ENCODE assay signal across 29 mouse cellular contexts in the genomic region with DNA sequence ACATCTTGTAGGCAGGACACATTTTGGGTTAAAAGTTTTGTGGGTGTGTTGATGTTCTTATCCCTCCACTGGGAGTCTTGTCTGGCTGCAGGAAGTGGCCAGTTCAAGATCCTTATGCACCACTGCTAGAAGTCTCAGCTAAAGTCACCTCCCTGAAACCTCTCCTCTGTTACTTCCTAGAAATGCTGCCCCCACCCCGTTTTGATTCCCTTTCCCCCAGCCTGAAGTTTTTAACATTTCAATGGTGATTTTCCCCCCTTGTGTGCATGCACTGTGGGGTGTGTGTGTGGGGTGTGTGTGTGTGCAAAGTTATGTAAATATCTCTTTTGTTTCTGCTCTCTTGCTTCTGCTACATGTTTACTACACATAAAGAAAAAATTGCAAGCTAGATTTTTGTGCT. TPM values are rescaled to one million over a fixed set of nuclear protein-coding genes. Genes with fewer than 3 reads are reported as not detected.
"Had no signal": no experiment of that assay in that cellular context is flagged by ENCODE, and none has a peak within 500 bp of the region (broad histone marks: within the 10 kb centered on the region; RNA-seq: fewer than 3 reads in every experiment).

No protein-coding gene starts in this region.

- H3K9me3 ChIP-seq: heart, embryonic 12.5 days; hindbrain, embryonic 10.5 days; hindbrain, embryonic 12.5 days; intestine, embryonic 15.5 days; limb, embryonic 10.5 days; limb, embryonic 12.5 days; liver, embryonic 13.5 days; liver, embryonic 15.5 days had no signal

- H3K4me1 ChIP-seq: hindbrain, embryonic 10.5 days; hindbrain, embryonic 12.5 days; intestine, embryonic 15.5 days; limb, embryonic 10.5 days; limb, embryonic 12.5 days; liver, embryonic 13.5 days; liver, embryonic 15.5 days had no signal

- H3K27ac ChIP-seq: heart, adult 2 months; hindbrain, embryonic 10.5 days; hindbrain, embryonic 12.5 days; hindbrain, embryonic 14.5 days; intestine, embryonic 15.5 days; layer of hippocampus, adult 2 months; left cerebral cortex, adult 2 months; limb, embryonic 10.5 days; limb, embryonic 12.5 days; liver, embryonic 13.5 days; liver, embryonic 15.5 days had no signal

- H3K27me3 ChIP-seq: heart, embryonic 12.5 days; hindbrain, embryonic 12.5 days; intestine, embryonic 15.5 days; limb, embryonic 12.5 days; liver, embryonic 13.5 days; liver, embryonic 15.5 days had no signal

- H3K36me3 ChIP-seq: heart, embryonic 12.5 days; hindbrain, embryonic 10.5 days; hindbrain, embryonic 12.5 days; intestine, embryonic 15.5 days; limb, embryonic 10.5 days; limb, embryonic 12.5 days; liver, embryonic 13.5 days; liver, embryonic 15.5 days had no signal

- H3K4me3 ChIP-seq: heart, adult 2 months; heart, embryonic 12.5 days; hindbrain, embryonic 10.5 days; hindbrain, embryonic 12.5 days; intestine, embryonic 15.5 days; layer of hippocampus, adult 2 months; left cerebral cortex, adult 2 months; limb, embryonic 10.5 days; limb, embryonic 12.5 days; liver, embryonic 13.5 days; liver, embryonic 15.5 days had no signal

- DNase-seq: gastrocnemius, postnatal 14 days; gastrocnemius, postnatal 36 days; heart, adult 2 months; heart, postnatal 10 days; heart, postnatal 4 days; kidney, adult 18-20 months; kidney, adult 8-10 months; kidney, postnatal 10 days; kidney, postnatal 25 days; kidney, postnatal 4 days; liver; liver, embryonic 13.5 days; liver, postnatal 0 days had no signal

RNA-seq across cellular contexts. Expression of a gene that starts 4.4 kb away (rescaled TPM):
- polyA plus RNA-seq: heart, embryonic 12.5 days; heart, embryonic 14.5 days; hindbrain, embryonic 10.5 days; hindbrain, embryonic 12.5 days; kidney, embryonic 14.5 days; limb, embryonic 10.5 days; liver, embryonic 13.5 days; liver, embryonic 15.5 days; liver, postnatal 0 days had no signal

RNA-seq across cellular contexts. Expression of a gene that starts 23.2 kb away (rescaled TPM):
- polyA plus RNA-seq: heart, adult 2 months; heart, embryonic 12.5 days; heart, embryonic 14.5 days; hindbrain, embryonic 10.5 days; hindbrain, embryonic 12.5 days; hindbrain, embryonic 14.5 days; hindbrain, embryonic 16.5 days; kidney, embryonic 14.5 days; kidney, embryonic 16.5 days; limb, embryonic 10.5 days; limb, embryonic 12.5 days; limb, embryonic 14.5 days; liver, embryonic 11.5 days; liver, embryonic 13.5 days; liver, embryonic 15.5 days; liver, postnatal 0 days had no signal
